Mouse (Mus musculus) layer of hippocampus, postnatal 14 days (tissue): ENCODE results near the gene Tfeb. TPM values are rescaled to one million over a fixed set of nuclear protein-coding genes. Genes with fewer than 3 reads are reported as not detected.

Source experiments
- DNase-seq, 2 experiments: peaks; one replicate each; pipeline ENCODE4 v3.0.0; 2021 to 2022; ENCODE audit warnings: low spot score in 2 of 2, mixed read lengths in 1 of 2
- total RNA-seq, 2 experiments: library from RNA; stranded (reverse); gene quantifications; 2 replicates each; pipeline ENCODE4 v1.2.3; 2021

Gene Tfeb
- total RNA-seq, 2 experiments from 2014 or later = 12.6 to 14.8 TPM

DNA sequence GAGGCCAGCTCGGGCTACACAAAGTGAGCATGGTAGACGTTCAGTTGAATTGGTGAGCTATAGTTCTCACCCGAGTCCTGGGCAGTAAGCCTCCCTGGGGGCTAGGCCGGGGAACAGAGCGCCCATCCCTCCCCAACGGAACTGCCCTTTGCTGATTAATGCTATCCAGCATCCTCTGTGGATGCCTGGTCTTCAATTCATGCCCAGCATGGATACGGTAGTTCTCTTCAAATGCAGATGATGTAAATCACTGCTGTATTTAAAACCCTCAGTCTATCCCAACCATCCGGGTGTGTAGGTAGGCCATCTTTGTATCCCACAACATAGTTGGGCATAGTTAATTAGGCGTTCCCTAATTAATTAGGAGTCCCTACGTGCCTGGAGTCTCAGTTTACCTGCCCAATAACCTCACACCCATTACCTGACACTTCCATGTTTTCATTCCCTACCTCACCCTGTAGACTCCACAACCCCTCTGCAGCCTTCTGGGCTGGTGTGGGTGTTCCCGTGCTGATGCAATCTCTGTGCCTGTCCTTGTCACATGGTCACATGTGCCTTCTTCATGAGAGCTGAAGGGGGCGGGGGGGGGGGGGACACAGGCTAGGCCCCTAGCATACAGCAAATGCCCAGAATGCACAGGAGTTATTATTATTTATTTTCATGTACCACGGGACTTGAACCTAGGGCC lies 81.4 kb downstream of the Tfeb start:
- no peak for DNase-seq

- no peak for DNase-seq
These were observed 84.5 kb downstream of the Tfeb start for GRCm38 (mm10) chr17:47821339-47821738.

DNA sequence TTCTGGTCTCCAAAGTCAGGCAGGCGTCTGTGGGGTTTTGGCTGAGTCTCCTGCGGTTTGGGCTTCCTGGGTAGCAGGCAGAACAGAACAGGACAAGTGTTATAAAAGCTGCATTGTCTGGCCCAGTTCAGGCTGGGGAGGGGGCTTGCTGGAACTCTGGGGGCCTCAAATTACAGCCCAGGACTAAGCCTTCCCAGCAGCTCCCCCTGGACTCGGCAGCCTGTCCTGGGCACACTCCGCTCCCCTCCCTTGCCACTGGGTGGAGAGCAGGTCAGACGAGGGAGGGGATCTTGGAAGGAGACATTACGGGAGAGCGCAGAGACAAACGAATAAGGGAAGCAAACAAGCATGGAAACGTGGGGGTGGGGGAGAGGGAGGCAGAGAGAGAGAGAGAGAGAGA lies 94.3 kb downstream of the Tfeb start:
- DNase-seq = no peak

- DNase-seq = no peak
These were observed 94.9 kb downstream of the Tfeb start for GRCm38 (mm10) chr17:47831772-47832171.

DNA sequence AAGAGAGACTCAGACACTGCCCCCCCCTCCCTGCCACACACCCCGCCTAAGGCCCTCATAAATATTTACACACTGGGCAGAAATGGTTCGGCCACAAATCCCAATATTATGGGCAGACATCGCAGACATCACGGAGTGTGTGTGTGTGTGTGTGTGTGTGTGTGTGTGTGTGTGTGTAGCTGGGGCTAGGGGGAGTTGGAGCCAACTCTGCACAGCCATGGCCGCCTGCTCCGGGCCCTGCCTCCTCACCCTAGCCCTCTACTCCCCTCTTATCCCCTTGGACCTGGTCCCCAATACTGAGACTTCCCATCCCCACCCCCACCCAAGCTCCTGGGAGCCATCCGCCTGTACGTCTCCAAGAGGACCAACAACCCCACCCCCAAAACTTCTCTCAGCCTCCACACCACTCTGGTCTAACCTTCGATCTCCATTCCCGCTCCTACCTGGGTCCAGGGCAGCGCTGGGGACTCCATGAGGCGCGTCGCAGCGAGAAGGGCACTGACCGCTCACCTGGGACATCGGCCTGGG lies 95.7 kb downstream of the Tfeb start:
- DNase-seq = no peak

- DNase-seq = no peak
These were observed 96.3 kb downstream of the Tfeb start for GRCm38 (mm10) chr17:47833029-47833627.

DNA sequence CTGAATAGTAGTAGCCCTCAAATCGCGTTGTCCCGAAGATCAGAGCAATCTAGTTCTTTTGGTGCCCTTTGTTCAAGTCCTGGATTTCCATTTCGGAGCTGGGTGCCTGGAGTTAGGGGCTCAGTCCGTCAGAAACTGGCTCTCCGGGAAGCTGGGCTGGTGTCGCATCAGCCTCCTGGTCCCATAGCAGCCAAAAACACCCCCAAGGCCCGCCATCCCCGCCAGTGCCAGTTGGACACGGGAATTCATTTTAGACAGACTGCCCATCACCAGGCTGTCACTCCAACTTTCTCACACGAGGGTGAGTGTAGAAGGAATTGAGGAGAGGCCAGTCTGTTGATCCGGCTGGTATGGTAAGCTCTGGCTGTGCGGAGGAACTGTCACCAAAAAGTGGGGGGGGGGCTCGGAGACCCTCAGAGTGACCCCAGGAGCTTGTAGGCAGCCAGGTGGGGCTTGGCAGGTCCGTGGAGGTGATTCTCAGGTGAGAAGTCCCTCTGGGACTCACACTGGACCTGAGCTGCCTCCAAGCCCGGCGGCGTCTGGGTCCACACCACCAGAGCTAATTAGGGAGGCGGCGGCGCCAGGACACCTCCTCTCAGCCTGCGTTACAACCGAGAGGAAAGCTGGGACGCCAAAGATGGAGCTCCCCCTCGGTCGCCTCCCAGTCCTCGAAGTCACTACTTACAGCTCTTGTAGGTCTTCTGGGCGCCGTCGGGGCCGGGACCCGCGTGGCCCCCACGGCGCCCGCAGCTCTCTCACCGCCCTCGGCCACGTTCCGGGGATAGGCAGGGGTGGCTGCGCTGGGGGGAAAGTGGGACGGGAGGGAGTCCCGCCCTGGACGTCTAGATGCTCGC lies 97.0 kb downstream of the Tfeb start:
- DNase-seq = no peak

DNA sequence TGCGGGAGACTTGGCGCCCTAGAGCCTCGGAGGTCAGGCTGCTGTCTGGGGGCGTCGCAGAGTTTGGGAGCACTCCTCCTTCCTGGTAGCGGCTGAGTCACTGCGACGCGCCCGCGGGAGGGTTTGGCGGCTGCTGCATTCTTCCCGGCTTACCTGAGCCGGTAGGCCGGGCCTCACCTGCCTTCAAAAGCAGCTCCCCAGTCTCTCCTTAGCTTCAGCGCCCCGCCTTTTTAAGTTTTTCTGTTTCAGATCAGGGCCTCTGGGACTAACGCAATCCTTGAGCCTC lies 97.6 kb downstream of the Tfeb start, which contains the start of gene Mdfi:
Gene Mdfi (minus strand): TSS at position 210 of the 286 bp plus-strand sequence.
- DNase-seq = no peak

- DNase-seq = no peak
These were observed 101.0 kb downstream of the Tfeb start for GRCm38 (mm10) chr17:47837808-47838207.

GRCm38 (mm10) chr17:47841521-47841920 lies 104.7 kb downstream of the Tfeb start:
- no peak for DNase-seq

Other genes with a start within 250 kb of the Tfeb start
- 10 to 100 TPM; 14.8 to 16.4 TPM for gene Taf8, start 234.7 kb upstream of the Tfeb start, total RNA-seq
- 10 to 100 TPM; 39.6 to 46.3 TPM for gene Ccnd3, start 232.0 kb upstream of the Tfeb start, total RNA-seq
- 10 to 100 TPM; 17.7 to 21.0 TPM for gene Bysl, start 125.5 kb upstream of the Tfeb start, total RNA-seq
- 10 to 100 TPM; 26.3 to 32.3 TPM for gene Med20, start 125.4 kb upstream of the Tfeb start, total RNA-seq
- gene Gm20517, start 125.4 kb upstream of the Tfeb start, total RNA-seq = 1 to 10 TPM; 6.1 to 6.6 TPM
- 10 to 100 TPM; 12.2 to 13.1 TPM for gene Usp49, start 106.3 kb upstream of the Tfeb start, total RNA-seq
- gene Tomm6, start 48.6 kb upstream of the Tfeb start, total RNA-seq = 100 to 1,000 TPM; 225 to 243 TPM
- 10 to 100 TPM; 22.2 to 27.6 TPM for gene Frs3, start 48.0 kb upstream of the Tfeb start, total RNA-seq
- gene Gm21981, start 42.6 kb upstream of the Tfeb start, total RNA-seq = 1 to 10 TPM; 2.4 to 2.7 TPM
- gene Prickle4, start 42.3 kb upstream of the Tfeb start, total RNA-seq = 1 to 10 TPM; 7.3 to 7.5 TPM
- gene Pgc, start 10.2 kb upstream of the Tfeb start, total RNA-seq = not detected
- gene Mdfi, start 97.7 kb downstream of the Tfeb start, total RNA-seq = 1 to 10 TPM; 1.4 to 1.8 TPM
- 10 to 100 TPM; 43.4 to 49.1 TPM for gene Foxp4, start 187.6 kb downstream of the Tfeb start, total RNA-seq